Comparison of ENCODE assay signal across 9 mouse cellular contexts in genomic region chr2:92645282-92646037, GRCm38 (mm10). TPM values are rescaled to one million over a fixed set of nuclear protein-coding genes. Genes with fewer than 3 reads are reported as not detected.
DNase-seq lines count a peak whose midpoint lies in the region; ATAC-seq lines count a peak whose summit lies in the region.
"Had no signal": no experiment of that assay in that cellular context is flagged by ENCODE, and none has a peak within 500 bp of the region (broad histone marks: within the 10 kb centered on the region; RNA-seq: fewer than 3 reads in every experiment).

No protein-coding gene starts in this region.

- no peak overlapping the region for H3K4me2 ChIP-seq in embryonic facial prominence, embryonic 15.5 days (replicated peaks)
- no peak overlapping the region for H3K4me2 ChIP-seq in hindbrain, embryonic 14.5 days (replicated peaks)
- no peak overlapping the region for H3K4me2 ChIP-seq in limb, embryonic 15.5 days

- DNase-seq in left cerebral cortex, postnatal 4 days, result peak; percentile 21
- no peak for DNase-seq in left cerebral cortex, postnatal 36 days (ENCODE audit: low spot score in 2 of 2)
- no peak for DNase-seq in hindbrain, embryonic 14.5 days (ENCODE audit: low spot score)
- DNase-seq in layer of hippocampus, adult 18-20 months (ENCODE audit: low spot score in 2 of 2), result no peak
- DNase-seq in frontal cortex, postnatal 14 days (ENCODE audit: low spot score in 2 of 2), result no peak

- H3K4me1 ChIP-seq in embryonic facial prominence, embryonic 15.5 days, result peaks cover 4% of the 10 kb centered on the region; the same call in 1 of the 2 replicates
- H3K4me1 ChIP-seq in hindbrain, embryonic 14.5 days (replicated peaks; ENCODE audit: control insufficient read depth, insufficient read depth, low read length), result 0 out of 2 replicates have a peak, but pooled peaks cover 6% of the 10 kb centered on the region
- peaks cover 3% of the 10 kb centered on the region; the same call in 1 of the 2 replicates for H3K4me1 ChIP-seq in limb, embryonic 15.5 days

- no peaks in the 10 kb centered on the region for H3K9me3 ChIP-seq in embryonic facial prominence, embryonic 15.5 days (replicated peaks)
- H3K9me3 ChIP-seq in hindbrain, embryonic 14.5 days (ENCODE audit: control insufficient read depth, low read length), result no peaks in the 10 kb centered on the region
- H3K9me3 ChIP-seq in limb, embryonic 15.5 days, result no peaks in the 10 kb centered on the region

- H3K27me3 ChIP-seq in embryonic facial prominence, embryonic 15.5 days, result no peaks in the 10 kb centered on the region
- no peaks in the 10 kb centered on the region for H3K27me3 ChIP-seq in hindbrain, embryonic 14.5 days (ENCODE audit: control insufficient read depth, insufficient read depth, low read length)
- no peaks in the 10 kb centered on the region for H3K27me3 ChIP-seq in limb, embryonic 15.5 days

- no peaks in the 10 kb centered on the region for H3K36me3 ChIP-seq in embryonic facial prominence, embryonic 15.5 days
- no peaks in the 10 kb centered on the region for H3K36me3 ChIP-seq in hindbrain, embryonic 14.5 days (replicated peaks; ENCODE audit: control insufficient read depth, insufficient read depth)
- H3K36me3 ChIP-seq in limb, embryonic 15.5 days, result no peaks in the 10 kb centered on the region

- peak; percentile 24; the same call in 1 of the 2 replicates for ATAC-seq in embryonic facial prominence, embryonic 15.5 days (ENCODE audit: insufficient number of reproducible peaks, low FRiP score, low TSS enrichment, low read depth)
- no peak for ATAC-seq in hindbrain, embryonic 14.5 days (ENCODE audit: low FRiP score)
- ATAC-seq in limb, embryonic 15.5 days (ENCODE audit: insufficient number of reproducible peaks, low FRiP score, low TSS enrichment, low read depth), result peak; percentile 58; the same call in 1 of the 2 replicates
- ATAC-seq in erythroblast, adult 5-6 weeks (replicated peaks; ENCODE audit: low FRiP score, poor library complexity, severe bottlenecking), result no peak

- H3K4me3 ChIP-seq in embryonic facial prominence, embryonic 15.5 days (replicated peaks), result no peak overlapping the region
- no peak overlapping the region for H3K4me3 ChIP-seq in hindbrain, embryonic 14.5 days (replicated peaks; ENCODE audit: low read length)
- no peak overlapping the region for H3K4me3 ChIP-seq in limb, embryonic 15.5 days

- no peak overlapping the region for H3K9ac ChIP-seq in embryonic facial prominence, embryonic 15.5 days
- H3K9ac ChIP-seq in hindbrain, embryonic 14.5 days, result no peak overlapping the region
- H3K9ac ChIP-seq in limb, embryonic 15.5 days, result no peak overlapping the region

- 0 out of 2 replicates have a peak overlapping the region, but pooled peaks have one; percentile 17 for H3K27ac ChIP-seq in embryonic facial prominence, embryonic 15.5 days (replicated peaks)
- H3K27ac ChIP-seq in hindbrain, embryonic 14.5 days, result peak overlapping the region; percentile 55
- H3K27ac ChIP-seq in limb, embryonic 15.5 days, result no peak overlapping the region

- WGBS in embryonic facial prominence, embryonic 15.5 days, result 53% methylated on average over 7 of the region's 7 CpGs
- WGBS in hindbrain, embryonic 14.5 days, result 40% methylated on average over 7 of the region's 7 CpGs
- 29% methylated on average over 7 of the region's 7 CpGs for WGBS in limb, embryonic 15.5 days

- intact Hi-C loops in left cerebral cortex, postnatal 4 days (cut with DNase I), result no loop called here
- intact Hi-C loops in left cerebral cortex, postnatal 36 days (cut with DNase I), result no loop called here

RNA-seq across cellular contexts. Expression of gene Chst1, which starts 46.0 kb away (rescaled TPM):
- total RNA-seq in left cerebral cortex, postnatal 4 days (2021), result 10 to 100 TPM; 68.4 to 80.7 TPM
- 100 to 1,000 TPM; 247 to 264 TPM for total RNA-seq in left cerebral cortex, postnatal 36 days (2021)
- 10.1 and 11.3 TPM in 2 replicates for polyA plus RNA-seq in embryonic facial prominence, embryonic 15.5 days (2015; fragmentation: Nextera tagmentation; extraction: Ambion mirVana)
- polyA plus RNA-seq in hindbrain, embryonic 14.5 days (2014; fragmentation: Nextera tagmentation; extraction: Ambion mirVana), result 20.0 and 26.1 TPM in 2 replicates
- 7.8 and 7.9 TPM in 2 replicates for polyA plus RNA-seq in limb, embryonic 15.5 days (2015; fragmentation: Nextera tagmentation; extraction: Ambion mirVana)
- 100 to 1,000 TPM; 307 to 312 TPM for total RNA-seq in layer of hippocampus, adult 18-20 months (2021)
- total RNA-seq in erythroblast, adult 5-6 weeks (2015; ENCODE audit: low replicate concordance), result 0.63 TPM in 1 of 2 replicates, not detected in the other
- total RNA-seq in erythroblast, adult 5-6 weeks (2017; ENCODE audit: low replicate concordance), result 0.17 TPM in 1 of 2 replicates, not detected in the other
- total RNA-seq: CH12.LX had no signal

Comparison
In these comparisons a context has a peak if more than half of its experiments do, and no peak if none do; other contexts are left out.
1. ATAC-seq: peak in embryonic facial prominence, embryonic 15.5 days (single experiment) and limb, embryonic 15.5 days (single experiment); none in hindbrain, embryonic 14.5 days (single experiment) and erythroblast, adult 5-6 weeks (single experiment).
2. RNA of gene Chst1, which starts 46.0 kb away (total RNA-seq): 307 to 312 TPM in layer of hippocampus, adult 18-20 months, 247 to 264 TPM in left cerebral cortex, postnatal 36 days and 68.4 to 80.7 TPM in left cerebral cortex, postnatal 4 days; 0.17 to 0.63 TPM in erythroblast, adult 5-6 weeks; every median in the first group is over 10 times any median in the second.